Mouse (Mus musculus): ENCODE results near the gene Btnl1.

The Btnl1 gene

DNA sequence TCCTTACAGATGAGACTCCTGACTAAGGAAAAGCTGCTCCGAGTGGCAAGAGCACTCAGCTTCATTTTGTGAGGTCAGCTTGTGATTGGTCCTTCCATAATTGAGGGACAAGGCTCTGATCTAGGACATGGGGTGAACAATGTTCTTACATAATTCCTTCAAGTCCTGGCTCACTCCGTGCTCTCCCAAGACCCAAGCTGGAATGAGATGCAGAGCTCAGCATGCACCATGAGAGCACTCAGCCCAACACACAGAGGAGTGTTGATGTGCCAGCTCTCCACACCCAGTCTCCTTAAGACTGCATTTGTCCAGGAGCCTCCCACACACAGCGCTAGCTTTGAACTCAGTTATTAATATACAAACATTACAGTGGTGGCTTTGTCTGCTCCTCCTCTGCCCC is 7.8 kb downstream of the Btnl1 start:
- no peak for DNase-seq (ENCODE audit: low read depth, low spot score)

DNA sequence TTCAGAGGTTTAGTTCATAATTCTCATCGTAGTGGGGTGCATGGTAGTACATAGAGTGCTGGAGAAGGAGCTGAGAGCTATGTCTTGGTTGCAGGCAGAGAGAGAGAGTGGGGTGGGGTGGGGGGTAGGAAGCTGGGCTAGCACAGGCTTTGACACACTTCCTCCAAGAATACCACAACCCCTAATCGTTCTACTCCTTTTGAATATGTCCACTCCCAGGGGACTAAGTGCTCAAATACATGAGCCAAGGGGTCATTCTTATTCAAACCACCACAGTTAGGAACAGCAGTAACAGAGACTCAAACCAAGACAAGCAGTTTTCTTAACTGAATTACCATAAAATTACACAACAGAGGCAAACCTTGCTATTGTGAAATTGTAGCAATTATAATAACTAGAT is 9.7 kb downstream of the Btnl1 start:
- DNase-seq (ENCODE audit: low read depth, low spot score): no peak

DNA sequence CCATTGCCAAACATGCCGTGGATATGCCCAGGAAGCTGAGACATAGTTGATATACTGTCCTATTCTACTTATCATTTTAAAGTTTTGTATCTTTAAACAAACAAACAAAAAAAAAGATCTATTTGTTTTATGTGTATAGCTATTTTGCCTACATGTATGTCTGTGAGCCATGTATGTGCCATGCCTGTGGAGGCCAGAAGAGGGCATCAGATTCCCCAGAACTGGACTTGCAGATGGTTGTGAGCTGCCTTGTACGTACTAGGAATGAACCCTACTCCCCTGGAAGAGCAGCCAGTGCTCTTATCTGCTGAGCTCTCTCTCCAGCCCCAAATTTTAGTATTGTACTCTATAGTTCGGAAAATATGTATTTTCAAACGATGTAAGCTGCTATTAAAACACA is 11.6 kb downstream of the Btnl1 start:
- no peak for DNase-seq (ENCODE audit: low read depth, low spot score)

DNA sequence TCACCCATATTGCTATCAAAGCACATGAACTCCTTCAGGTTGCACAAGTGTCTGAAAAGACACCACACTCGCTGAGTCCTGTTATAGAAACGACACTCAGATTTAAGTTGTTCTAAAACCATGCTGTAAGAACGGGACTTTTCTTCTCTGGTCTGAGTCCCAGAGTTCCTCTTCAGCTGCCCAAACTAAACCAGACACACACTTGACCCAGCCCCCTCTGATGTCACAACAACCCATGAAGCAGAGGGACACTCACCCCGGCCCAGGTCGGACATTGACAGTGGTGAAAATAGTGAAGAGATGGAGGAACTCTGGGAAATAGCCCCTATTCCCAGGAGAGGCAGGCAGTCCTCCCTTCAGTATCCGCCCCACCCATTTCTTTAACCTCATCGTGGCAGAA is 14.6 kb downstream of the Btnl1 start:
- no peak for DNase-seq (ENCODE audit: low read depth, low spot score)

DNA sequence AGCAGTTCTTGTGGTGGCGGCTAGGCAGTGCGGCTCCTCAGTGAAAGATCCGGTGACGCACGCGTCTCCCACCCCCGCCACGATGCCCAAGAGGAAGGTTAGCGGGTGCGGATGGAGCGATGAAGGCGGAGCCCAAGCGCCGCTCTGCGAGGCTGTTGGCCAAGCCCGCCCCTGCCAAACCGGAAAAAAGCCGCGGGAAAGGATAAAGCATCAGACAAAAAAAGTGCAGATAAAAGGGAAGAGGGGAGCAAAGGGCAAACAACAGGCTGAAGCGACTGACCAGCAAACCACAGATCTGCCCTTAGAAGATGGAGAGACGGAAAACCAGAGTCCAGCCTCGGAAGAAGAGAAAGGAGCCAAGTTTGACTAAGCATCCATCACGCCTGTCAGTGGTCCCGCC is 15.4 kb downstream of the Btnl1 start:
- DNase-seq (ENCODE audit: low read depth, low spot score): no peak

DNA sequence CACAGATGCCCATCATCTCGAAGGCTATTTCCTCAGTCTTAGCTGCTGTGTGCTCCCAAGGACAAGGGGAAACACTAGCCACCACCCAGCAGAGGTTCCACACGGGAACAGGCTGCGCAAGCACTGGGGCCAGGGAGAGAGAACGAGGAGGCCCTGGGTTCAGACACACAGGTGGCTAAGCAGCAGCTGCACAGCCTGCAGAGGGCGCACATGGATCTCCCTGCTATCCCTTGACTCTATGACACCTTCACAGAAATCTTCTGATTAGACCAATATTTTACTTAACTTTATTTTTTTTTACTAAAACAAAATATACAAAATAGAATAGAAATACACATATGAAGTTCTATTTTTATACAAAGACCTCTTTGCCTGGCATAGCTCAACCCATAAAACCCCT is 20.4 kb downstream of the Btnl1 start:
- no peak for DNase-seq (ENCODE audit: low read depth, low spot score)

DNA sequence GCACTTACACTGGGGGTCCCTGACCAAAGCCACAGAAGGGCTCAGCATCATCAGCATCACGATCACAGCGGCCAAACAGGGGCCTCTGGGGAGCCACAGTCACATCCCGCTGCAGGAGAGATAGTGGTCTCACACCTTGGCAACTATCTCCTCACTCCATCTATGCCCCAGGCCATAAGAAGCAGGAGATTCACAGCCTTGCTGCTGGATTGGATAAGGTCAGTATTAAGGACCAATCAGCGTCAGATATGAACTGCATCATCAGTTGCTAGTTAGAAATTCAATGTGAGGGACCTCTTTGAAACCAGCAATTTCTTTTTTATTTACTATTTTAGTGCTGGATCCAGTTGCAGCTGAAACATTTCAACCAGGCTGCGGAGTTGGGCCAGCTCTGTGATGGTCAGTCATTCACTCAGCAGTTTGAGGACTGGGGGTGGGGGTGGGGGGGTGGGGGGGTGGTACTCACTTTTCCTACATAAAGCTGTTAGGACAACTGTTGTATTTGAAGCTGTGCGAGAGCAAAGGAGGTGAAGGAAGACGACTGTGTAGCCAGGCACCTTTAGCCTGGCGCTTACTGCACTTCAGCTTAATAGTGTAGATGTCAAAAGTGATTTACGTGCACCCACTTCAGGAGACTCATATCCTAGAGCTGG is 21.3 kb downstream of the Btnl1 start:
- DNase-seq (ENCODE audit: low read depth, low spot score): peak; percentile 66

DNA sequence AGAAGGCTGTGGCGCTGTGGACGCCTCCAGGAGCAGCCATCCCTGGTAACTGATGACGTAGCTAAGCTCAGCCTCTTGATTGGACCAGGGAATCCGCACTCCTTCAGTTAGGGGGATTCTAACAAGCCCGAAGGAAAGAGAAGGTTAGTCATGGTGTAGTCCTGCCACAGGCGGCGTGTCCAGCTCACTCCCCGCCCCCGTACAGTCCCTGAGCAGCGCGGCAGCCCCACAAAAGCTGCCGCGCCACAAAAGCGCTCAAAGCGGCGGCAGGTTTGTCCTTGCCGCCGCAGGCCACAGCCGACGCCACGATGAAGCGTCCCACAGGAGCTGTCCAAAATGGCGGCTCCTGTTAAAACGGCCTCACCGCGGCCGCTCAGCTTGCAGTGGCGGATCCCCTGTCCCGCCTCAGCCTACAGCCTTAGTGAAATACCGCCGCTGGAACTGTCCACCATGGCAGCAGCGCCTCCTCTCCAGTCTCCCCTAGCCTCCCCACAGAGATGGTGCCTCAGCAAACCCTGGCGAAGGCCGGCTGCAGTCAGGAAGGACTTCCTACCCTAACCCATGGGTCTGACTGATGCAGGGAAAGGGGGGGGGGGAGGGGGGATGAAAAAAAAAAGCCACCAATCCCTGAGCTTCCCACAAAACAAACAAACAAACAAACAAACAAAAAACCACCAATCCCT is 21.9 kb downstream of the Btnl1 start, which contains the start of gene BC051142:
BC051142 (plus strand) TSS at position 110 of the 683 bp plus-strand sequence.
- peak; percentile 79 for DNase-seq (ENCODE audit: low read depth, low spot score)

DNA sequence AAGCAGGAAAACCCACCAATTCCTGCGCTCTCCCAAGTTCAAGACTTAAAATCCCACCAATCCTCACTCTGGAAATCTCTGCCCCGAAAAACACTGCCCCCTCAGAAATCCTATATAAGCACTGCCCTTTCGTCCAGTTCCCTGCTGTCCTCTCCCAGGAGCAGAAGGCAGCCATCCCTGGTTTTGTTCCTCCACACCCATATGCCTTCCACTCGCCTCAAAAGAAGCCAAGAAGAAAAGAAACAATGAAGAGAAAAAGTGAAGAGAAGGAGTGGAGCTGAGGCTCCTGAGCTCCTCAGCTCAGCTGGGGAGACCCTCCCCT is 22.4 kb downstream of the Btnl1 start:
- DNase-seq (ENCODE audit: low read depth, low spot score): no peak

DNA sequence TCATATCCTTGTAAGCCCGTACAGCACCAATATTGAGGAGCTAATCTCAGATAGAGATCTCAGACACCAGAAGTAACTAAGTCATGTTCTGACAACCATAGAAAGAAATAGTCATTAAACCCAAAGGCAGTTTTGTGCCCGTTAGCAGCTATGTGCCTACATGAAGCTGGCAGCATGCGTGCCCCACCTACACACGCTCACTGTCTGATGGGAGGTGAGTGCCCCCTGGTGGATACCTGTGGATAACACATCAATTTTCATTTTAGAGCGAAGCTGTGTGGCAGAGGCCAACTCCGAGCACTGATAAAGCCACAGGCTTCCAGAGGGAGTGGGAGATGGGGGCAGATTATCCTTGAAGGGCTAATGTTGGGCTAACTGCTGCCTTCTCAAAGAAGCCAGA is 34.2 kb downstream of the Btnl1 start:
- peak; percentile 38 for DNase-seq (ENCODE audit: low read depth, low spot score)

DNA sequence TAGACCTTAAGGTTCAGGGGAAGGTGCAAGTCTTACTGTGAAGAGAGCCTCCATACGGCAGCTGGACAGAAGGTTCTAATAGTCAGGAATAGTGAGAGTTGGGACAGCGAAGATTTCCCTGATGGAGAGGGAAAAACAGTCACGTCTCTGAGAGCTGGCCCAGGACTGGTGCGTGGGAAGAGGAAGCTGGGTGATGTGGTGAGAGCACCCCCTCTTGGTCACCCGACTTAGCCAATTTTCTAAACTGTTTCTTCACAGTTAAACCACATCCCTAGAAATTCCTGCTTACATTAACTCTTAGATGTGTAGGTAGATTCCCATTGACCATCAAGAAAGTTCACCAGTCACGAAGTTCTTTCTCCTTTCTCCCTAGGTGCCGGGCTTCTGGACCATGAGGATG is 43.1 kb downstream of the Btnl1 start:
- no peak for DNase-seq (ENCODE audit: low read depth, low spot score)

DNA sequence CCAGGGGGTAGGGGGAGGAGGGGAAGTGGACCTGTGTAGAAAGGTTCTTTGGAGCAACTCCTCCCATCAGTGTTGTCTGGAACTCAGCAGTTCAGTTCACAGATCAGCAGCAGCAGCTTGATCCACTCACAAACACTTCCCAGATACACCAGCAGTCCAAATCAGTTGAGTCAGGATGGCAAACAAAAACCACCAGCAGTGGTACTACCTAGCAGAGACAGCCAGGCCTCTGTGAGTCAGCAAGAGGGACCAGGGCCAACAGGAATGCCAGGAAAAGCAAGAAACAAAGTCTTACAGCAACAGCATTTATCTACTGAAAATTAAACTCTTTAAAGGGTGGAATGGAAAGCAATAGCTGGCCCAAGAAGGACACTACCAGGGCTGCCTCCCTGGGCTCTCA is 50.7 kb downstream of the Btnl1 start:
- no peak for DNase-seq (ENCODE audit: low read depth, low spot score)

All from embryo, embryonic 11.5 days (tissue).